Mouse (Mus musculus) splenic B cell, adult 2 months (primary cell): ENCODE results near the gene Insm2.
A peak's percentile ranks its signal among the peaks of the same experiment; 100 is the strongest.
"Not testable (repeated sequence)": the region's sequence is repeated elsewhere in the genome, so short reads cannot be mapped to it uniquely, and the experiment has no call there.

ENCODE experiments used
- DNase-seq: peaks from one replicate; pipeline ENCODE4 v3.0.0-alpha.2; 2011; ENCODE audit warnings: low read depth, low spot score
- H3K27me3 ChIP-seq: 2 replicates; pipeline ENCODE4 v1.6.1; 2012; ENCODE audit warnings: mild to moderate bottlenecking, low read length, moderate library complexity, mixed read lengths; ENCODE audit not compliant: control insufficient read depth, poor library complexity, insufficient read depth, severe bottlenecking
- H3K36me3 ChIP-seq: 2 replicates; pipeline ENCODE4 v1.6.1; 2012; ENCODE audit warnings: mild to moderate bottlenecking, low read length, moderate library complexity, mixed read lengths; ENCODE audit not compliant: control insufficient read depth, poor library complexity, insufficient read depth, severe bottlenecking

Insm2 gene

DNA sequence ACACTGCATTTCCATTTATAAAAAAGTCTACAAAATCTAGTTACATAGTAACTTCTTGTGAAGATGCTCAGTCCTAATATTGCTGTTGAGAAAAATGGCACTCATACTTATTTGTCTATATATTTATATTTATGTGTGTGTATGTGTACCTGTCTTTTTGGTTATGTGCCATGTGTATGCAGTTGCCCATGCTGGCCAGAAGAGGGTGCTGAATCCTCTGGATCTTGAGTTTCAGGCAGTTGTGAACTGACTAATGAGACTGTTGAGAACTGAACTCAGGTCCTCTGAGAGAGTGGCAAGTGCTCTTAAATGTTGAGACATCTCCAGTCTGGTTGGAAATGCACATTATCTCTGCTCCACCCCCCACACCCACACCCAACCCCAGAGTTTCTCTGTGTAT lies 26.1 kb upstream of the Insm2 start:
- no peaks in the 10 kb centered on the region for H3K36me3 ChIP-seq
- no peaks in the 10 kb centered on the region for H3K27me3 ChIP-seq
- DNase-seq: no peak

GRCm38 (mm10) chr12:55573794-55574193 lies 25.4 kb upstream of the Insm2 start:
- no peak for DNase-seq
- Histone ChIP-seq H3K36me3 (no peaks in the 10 kb centered on the region), H3K27me3 (no peaks in the 10 kb centered on the region)

DNA sequence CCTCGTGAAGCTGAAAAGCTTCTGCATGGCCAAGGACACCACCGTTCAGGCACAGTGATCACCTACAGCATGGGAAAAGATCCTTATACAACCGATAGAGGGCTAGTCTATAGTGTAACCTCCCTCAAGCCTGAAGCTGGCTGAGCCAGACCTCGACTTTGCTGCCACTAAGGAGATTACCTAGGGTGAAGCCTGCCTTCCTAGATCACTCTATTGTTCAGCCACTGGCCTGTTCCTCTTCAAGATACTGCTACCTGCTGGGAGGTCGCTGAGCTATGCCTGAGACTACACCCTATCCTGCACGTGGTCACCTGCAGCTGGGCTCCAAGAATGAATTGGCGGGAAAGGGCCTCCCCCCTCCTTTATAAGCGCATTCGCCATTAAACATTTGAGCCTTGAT lies 12.3 kb upstream of the Insm2 start:
- H3K27me3 ChIP-seq: not testable (repeated sequence)

DNA sequence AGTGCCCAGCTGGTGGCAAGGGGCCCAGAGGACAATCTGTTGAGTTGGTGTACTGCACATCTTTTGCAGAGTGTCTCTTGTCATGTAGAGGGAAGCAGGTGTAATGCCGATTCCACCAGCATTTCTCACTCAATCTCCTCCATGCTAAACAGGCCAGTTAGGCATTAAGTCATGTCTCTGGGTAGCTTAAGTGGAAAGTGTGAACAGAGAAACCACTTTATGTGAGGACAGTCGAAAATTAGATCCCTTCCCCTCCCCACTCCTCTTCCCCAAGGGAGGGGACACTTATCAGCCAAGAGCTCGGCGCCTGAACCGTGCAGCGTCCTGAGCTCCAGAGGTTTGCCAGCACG lies 715 bp upstream of the Insm2 start:
- Histone ChIP-seq H3K27me3 (no peaks in the 10 kb centered on the region; the same call in 1 of the 2 replicates), H3K36me3 (no peaks in the 10 kb centered on the region)
- no peak for DNase-seq

More for the DNA sequence above, 12.3 kb upstream of the Insm2 start:
- not testable (repeated sequence) for H3K36me3 ChIP-seq, DNase-seq

DNA sequence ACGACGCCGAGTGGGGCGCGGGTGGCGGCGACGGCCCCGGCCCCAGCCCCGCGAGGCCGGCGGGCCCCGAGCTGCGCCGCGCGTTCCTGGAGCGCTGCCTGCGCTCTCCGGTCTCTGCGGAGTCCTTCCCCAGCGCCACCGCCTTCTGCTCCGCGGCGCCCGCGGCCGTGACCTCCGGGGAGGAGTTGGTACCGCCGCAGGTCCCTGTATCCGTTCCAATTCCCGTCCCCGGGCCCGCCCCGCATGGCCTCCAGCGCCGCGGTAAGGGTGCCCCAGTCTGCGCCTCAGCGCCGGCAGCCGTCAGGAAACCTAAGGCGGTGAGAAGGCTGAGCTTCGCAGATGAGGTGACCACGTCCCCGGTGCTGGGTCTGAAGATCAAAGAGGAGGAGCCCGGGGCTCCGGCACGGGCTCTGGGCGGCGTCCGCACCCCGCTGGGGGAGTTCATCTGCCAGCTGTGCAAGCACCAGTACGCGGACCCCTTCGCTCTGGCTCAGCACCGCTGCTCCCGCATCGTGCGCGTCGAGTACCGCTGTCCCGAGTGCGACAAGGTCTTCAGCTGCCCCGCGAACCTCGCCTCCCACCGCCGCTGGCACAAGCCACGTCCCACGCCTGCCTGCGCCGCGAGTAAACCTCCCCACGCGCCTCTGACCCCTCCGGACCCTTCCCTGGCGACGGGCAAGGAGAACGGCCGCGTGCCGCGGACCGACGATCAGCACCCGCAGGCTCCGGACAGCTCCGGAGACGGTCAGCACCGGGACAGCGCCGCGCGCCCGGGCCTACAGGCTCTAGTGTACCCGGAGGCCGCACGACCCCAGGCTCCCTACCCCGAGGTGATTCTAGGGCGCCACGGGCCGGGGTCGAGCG lies 644 bp downstream of the Insm2 start:
- DNase-seq: peak; percentile 20

GRCm38 (mm10) chr12:55600503-55600994 lies 1.3 kb downstream of the Insm2 start:
- Histone ChIP-seq H3K27me3 (no peaks in the 10 kb centered on the region; the same call in 1 of the 2 replicates), H3K36me3 (no peaks in the 10 kb centered on the region)
- DNase-seq: no peak

More for the DNA sequence above, 644 bp downstream of the Insm2 start:
- Histone ChIP-seq H3K36me3 (no peaks in the 10 kb centered on the region), H3K27me3 (no peaks in the 10 kb centered on the region; the same call in 1 of the 2 replicates)

GRCm38 (mm10) chr12:55604411-55604810 lies 5.2 kb downstream of the Insm2 start:
- no peak for DNase-seq
- H3K27me3 ChIP-seq: no peaks in the 10 kb centered on the region; the same call in 1 of the 2 replicates

GRCm38 (mm10) chr12:55607902-55608301 lies 8.7 kb downstream of the Insm2 start:
- 0 out of 2 replicates have a peak, but pooled peaks cover 2% of the 10 kb centered on the region for H3K36me3 ChIP-seq
- DNase-seq: no peak
- H3K27me3 ChIP-seq: no peaks in the 10 kb centered on the region

More at GRCm38 (mm10) chr12:55604411-55604810, 5.2 kb downstream of the Insm2 start:
- 0 out of 2 replicates have a peak, but pooled peaks cover 2% of the 10 kb centered on the region for H3K36me3 ChIP-seq

GRCm38 (mm10) chr12:55610812-55611211 lies 11.6 kb downstream of the Insm2 start:
- no peak for DNase-seq
- H3K36me3 ChIP-seq: 0 out of 2 replicates have a peak, but pooled peaks cover 2% of the 10 kb centered on the region
- no peaks in the 10 kb centered on the region for H3K27me3 ChIP-seq

DNA sequence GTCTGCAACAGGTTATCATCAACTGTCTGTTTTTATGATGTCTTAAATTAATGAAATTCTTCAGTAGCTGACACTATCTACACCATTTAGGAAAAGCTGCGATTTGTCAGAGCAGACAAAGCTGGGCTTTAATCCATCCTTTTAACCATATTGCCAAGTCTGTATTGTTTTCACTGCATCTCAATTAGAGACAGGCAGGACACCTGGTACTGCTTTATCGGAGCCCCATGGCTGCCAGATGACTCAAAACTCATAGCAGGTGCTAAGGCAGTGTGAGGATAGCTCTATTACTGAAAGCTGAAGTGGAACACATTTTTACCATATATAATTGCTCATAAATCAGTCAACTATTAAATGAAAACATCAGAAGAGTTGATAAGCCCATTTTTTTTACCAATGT lies 21.1 kb downstream of the Insm2 start:
- H3K27me3 ChIP-seq: no peaks in the 10 kb centered on the region
- DNase-seq: no peak
- H3K36me3 ChIP-seq: no peaks in the 10 kb centered on the region

- Histone ChIP-seq H3K27me3 (no peaks in the 10 kb centered on the region), H3K36me3 (no peaks in the 10 kb centered on the region)
- DNase-seq: no peak
Observed at GRCm38 (mm10) chr12:55622615-55623245, 23.5 kb downstream of the Insm2 start.

GRCm38 (mm10) chr12:55623254-55623653 lies 24.0 kb downstream of the Insm2 start:
- Histone ChIP-seq H3K36me3 (no peaks in the 10 kb centered on the region), H3K27me3 (no peaks in the 10 kb centered on the region)
- DNase-seq: no peak

DNA sequence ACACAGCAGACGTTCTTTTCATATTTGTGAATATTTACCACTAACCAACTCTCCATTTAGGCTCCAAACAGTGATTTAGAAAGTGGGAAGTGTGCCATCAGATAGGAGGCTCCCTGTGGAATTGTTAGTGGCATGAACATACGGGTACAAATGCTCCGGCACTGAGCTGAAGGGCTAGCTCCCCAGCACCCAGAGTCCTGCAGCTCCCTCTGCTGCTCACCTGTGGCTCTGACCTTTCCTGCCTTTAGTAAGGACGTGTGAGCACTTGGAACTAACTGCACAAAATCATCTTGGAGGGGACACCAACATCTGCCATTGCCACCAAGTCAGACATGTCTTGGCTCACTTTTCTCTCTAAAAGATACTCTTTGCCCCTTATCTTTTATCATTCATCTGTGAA lies 27.5 kb downstream of the Insm2 start:
- H3K27me3 ChIP-seq: no peaks in the 10 kb centered on the region
- DNase-seq: no peak
- H3K36me3 ChIP-seq: no peaks in the 10 kb centered on the region

- DNase-seq: peak; percentile 5
- Histone ChIP-seq H3K36me3 (no peaks in the 10 kb centered on the region; the same call in none of the 2 replicates), H3K27me3 (no peaks in the 10 kb centered on the region)
Observed at GRCm38 (mm10) chr12:55648011-55648525, 48.8 kb downstream of the Insm2 start.
